Mouse (Mus musculus) embryonic facial prominence, embryonic 11.5 days (tissue): Measurements from ENCODE around the gene 1700001O22Rik. TPM values are rescaled to one million over a fixed set of nuclear protein-coding genes. Genes with fewer than 3 reads are reported as not detected.

Source experiments
- ATAC-seq: fragments of 200-750 bp; cut with Nextera tagmentation; replicated peaks from 2 replicates; pipeline ENCODE4 v1.8.0; 2017; ENCODE audit warnings: low read depth; ENCODE audit not compliant: insufficient number of reproducible peaks, low FRiP score, low TSS enrichment
- DNase-seq: peaks from one replicate; pipeline ENCODE4 v3.0.0-alpha.2; 2015; ENCODE audit warnings: low spot score
- H3K27ac ChIP-seq: fragments of 300-500 bp; sonication (generic); replicated peaks from 2 replicates; pipeline ENCODE4 v1.5.1; 2014; ENCODE audit warnings: mild to moderate bottlenecking, low read depth, low read length, control low read depth
- H3K27me3 ChIP-seq: fragments of 300-500 bp; sonication (generic); 2 replicates; pipeline ENCODE4 v1.6.1; 2014; ENCODE audit warnings: mild to moderate bottlenecking, low read length, moderate library complexity, mixed read lengths; ENCODE audit not compliant: control insufficient read depth, insufficient read depth
- H3K36me3 ChIP-seq: fragments of 300-500 bp; sonication (generic); replicated peaks from 2 replicates; pipeline ENCODE4 v1.6.1; 2014; ENCODE audit warnings: low read depth, mild to moderate bottlenecking, low read length, moderate library complexity, mixed read lengths; ENCODE audit not compliant: control insufficient read depth, insufficient read depth
- H3K4me1 ChIP-seq: fragments of 300-500 bp; sonication (generic); 2 replicates; pipeline ENCODE4 v1.6.1; 2014; ENCODE audit warnings: low read length, mixed read lengths; ENCODE audit not compliant: control insufficient read depth, insufficient read depth
- H3K4me2 ChIP-seq: fragments of 300-500 bp; sonication (generic); 2 replicates; pipeline ENCODE4 v1.6.1; 2014; ENCODE audit warnings: low read depth, mild to moderate bottlenecking, control low read depth, low read length, moderate library complexity
- H3K4me3 ChIP-seq: fragments of 300-500 bp; sonication (generic); 2 replicates; pipeline ENCODE4 v1.5.1; 2014; ENCODE audit warnings: low read depth, low read length, control low read depth
- H3K9ac ChIP-seq: fragments of 300-500 bp; sonication (generic); replicated peaks from 2 replicates; pipeline ENCODE4 v1.6.1; 2014; ENCODE audit warnings: mild to moderate bottlenecking, control low read depth, low read length
- H3K9me3 ChIP-seq: fragments of 300-500 bp; sonication (generic); replicated peaks from 2 replicates; pipeline ENCODE4 v1.6.1; 2016; ENCODE audit warnings: mild to moderate bottlenecking, low read length, inconsistent platforms, mixed read lengths; ENCODE audit not compliant: control insufficient read depth
- WGBS: fragments of 180-500 bp; shearing (Covaris S2); extraction: QIAGEN DNeasy Blood & Tissue Kit; methylation state at CpG from one replicate; pipeline ENCODE4 v1.1.7; 2014; 5-methylcytosine and 5-hydroxymethylcytosine counted together
- polyA plus RNA-seq: library from polyadenylated mRNA; unstranded; fragments of >200 nt; fragmentation: Nextera tagmentation; extraction: Ambion mirVana; gene quantifications from 2 replicates; pipeline ENCODE4 v1.2.1, GENCODE M21; 2014

The 1700001O22Rik gene
- polyA plus RNA-seq, 1 experiment from 2014 or later, result 1.8 TPM

- WGBS, result under 1% methylated on average over 13 of the region's 13 CpGs
- ATAC-seq (no peak), DNase-seq (peak; percentile 85)
- no peak overlapping the region for H3K4me3 ChIP-seq
- no peaks in the 10 kb centered on the region for H3K36me3 ChIP-seq
- peak overlapping the region; percentile 59 for H3K9ac ChIP-seq
- no peaks in the 10 kb centered on the region for H3K27me3 ChIP-seq
- peak overlapping the region; percentile 23 for H3K4me2 ChIP-seq
- H3K4me1 ChIP-seq, result peaks cover 26% of the 10 kb centered on the region
- H3K27ac ChIP-seq, result peak overlapping the region; percentile 62
- H3K9me3 ChIP-seq, result no peaks in the 10 kb centered on the region
These were observed 20.1 kb downstream of the 1700001O22Rik start for GRCm38 (mm10) chr2:30783346-30783745.

- H3K4me2 ChIP-seq, result peak overlapping the region; percentile 21
- H3K27me3 ChIP-seq, result no peaks in the 10 kb centered on the region
- no peak for ATAC-seq
- DNase-seq, result no peak
- 70% methylated on average over 8 of the region's 8 CpGs for WGBS
- H3K9me3 ChIP-seq, result no peaks in the 10 kb centered on the region
- no peaks in the 10 kb centered on the region for H3K36me3 ChIP-seq
- H3K4me3 ChIP-seq, result no peak overlapping the region
- peaks cover 26% of the 10 kb centered on the region for H3K4me1 ChIP-seq
- peak overlapping the region; percentile 59 for H3K9ac ChIP-seq
- peak overlapping the region; percentile 62 for H3K27ac ChIP-seq
These were observed 20.9 kb downstream of the 1700001O22Rik start for GRCm38 (mm10) chr2:30782312-30783290.

DNA sequence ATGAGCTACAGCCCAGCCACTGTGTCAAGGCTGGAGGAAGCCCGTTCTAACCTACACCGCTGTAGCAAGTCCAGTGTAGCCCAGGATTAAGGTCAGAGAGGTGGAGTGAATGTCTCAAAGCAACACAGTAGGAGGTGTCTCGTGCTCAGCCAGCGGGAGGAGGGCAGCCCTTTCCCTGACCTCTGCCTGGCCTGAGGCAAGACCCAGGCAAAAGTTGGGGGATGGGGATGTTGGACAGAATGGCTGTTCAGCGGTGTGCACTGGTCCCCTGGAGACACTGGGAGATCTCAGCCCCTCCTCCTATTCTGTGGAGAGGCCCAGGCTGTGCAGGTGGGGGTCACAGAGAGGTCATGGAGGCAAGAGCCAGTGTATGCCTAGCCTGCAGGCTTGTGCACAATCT is 24.2 kb downstream of the 1700001O22Rik start:
- peak; percentile 53; the same call in 1 of the 2 replicates for ATAC-seq
- H3K4me3 ChIP-seq, result no peak overlapping the region
- H3K9me3 ChIP-seq, result no peaks in the 10 kb centered on the region
- H3K36me3 ChIP-seq, result no peaks in the 10 kb centered on the region
- no peak overlapping the region; the same call in 1 of the 2 replicates for H3K9ac ChIP-seq
- H3K4me2 ChIP-seq, result no peak overlapping the region
- 2% methylated on average over 5 of the region's 5 CpGs for WGBS
- H3K27ac ChIP-seq, result no peak overlapping the region
- DNase-seq, result no peak
- peaks cover 8% of the 10 kb centered on the region for H3K4me1 ChIP-seq
- H3K27me3 ChIP-seq, result no peaks in the 10 kb centered on the region

- no peak overlapping the region for H3K9ac ChIP-seq
- peaks cover 6% of the 10 kb centered on the region for H3K4me1 ChIP-seq
- no peaks in the 10 kb centered on the region for H3K36me3 ChIP-seq
- DNase-seq, result no peak
- H3K4me2 ChIP-seq, result no peak overlapping the region
- 65% methylated on average over 4 of the region's 4 CpGs for WGBS
- no peak for ATAC-seq
- no peak overlapping the region for H3K27ac ChIP-seq
- no peaks in the 10 kb centered on the region for H3K27me3 ChIP-seq
- H3K9me3 ChIP-seq, result no peaks in the 10 kb centered on the region
- H3K4me3 ChIP-seq, result no peak overlapping the region
These were observed 25.2 kb downstream of the 1700001O22Rik start for GRCm38 (mm10) chr2:30778235-30778634.

DNA sequence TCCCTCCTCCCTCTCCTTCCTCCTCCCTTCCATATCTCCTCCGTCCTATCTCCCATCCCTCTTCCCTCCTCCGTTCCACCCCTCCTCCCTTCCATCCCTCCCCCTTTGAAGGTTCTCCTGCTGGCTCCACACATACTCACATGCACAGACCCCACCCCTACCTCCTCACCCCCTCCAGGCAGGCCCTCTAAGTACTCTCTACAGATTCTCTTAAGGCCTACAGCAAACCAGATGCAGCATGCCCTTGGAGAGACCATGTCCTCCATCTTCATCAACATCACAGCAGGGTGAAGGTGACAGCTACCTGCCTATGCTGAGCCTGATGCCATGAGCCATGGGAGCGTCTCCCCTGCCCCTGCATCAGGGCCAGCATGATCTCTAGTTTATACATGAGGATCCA is 26.2 kb downstream of the 1700001O22Rik start:
- Histone ChIP-seq H3K27me3 (no peaks in the 10 kb centered on the region), H3K27ac (no peak overlapping the region), H3K9me3 (no peaks in the 10 kb centered on the region), H3K4me3 (no peak overlapping the region), H3K4me2 (no peak overlapping the region), H3K36me3 (no peaks in the 10 kb centered on the region), H3K9ac (no peak overlapping the region), H3K4me1 (peaks cover 6% of the 10 kb centered on the region; the same call in 1 of the 2 replicates)
- ATAC-seq (no peak), DNase-seq (no peak)
- WGBS, result 86% methylated on average over 3 of the region's 3 CpGs

- peaks cover 6% of the 10 kb centered on the region; the same call in 1 of the 2 replicates for H3K4me1 ChIP-seq
- no peaks in the 10 kb centered on the region for H3K9me3 ChIP-seq
- no peak overlapping the region for H3K9ac ChIP-seq
- DNase-seq (no peak), ATAC-seq (no peak)
- no peaks in the 10 kb centered on the region for H3K27me3 ChIP-seq
- 54% methylated on average over 3 of the region's 3 CpGs for WGBS
- no peaks in the 10 kb centered on the region for H3K36me3 ChIP-seq
- no peak overlapping the region for H3K27ac ChIP-seq
- H3K4me2 ChIP-seq, result no peak overlapping the region
- no peak overlapping the region for H3K4me3 ChIP-seq
These were observed 27.5 kb downstream of the 1700001O22Rik start for GRCm38 (mm10) chr2:30775955-30776354.

- peaks cover 3% of the 10 kb centered on the region; the same call in 1 of the 2 replicates for H3K4me1 ChIP-seq
- no peak overlapping the region for H3K9ac ChIP-seq
- 83% methylated on average over 8 of the region's 8 CpGs for WGBS
- H3K27me3 ChIP-seq, result no peaks in the 10 kb centered on the region
- H3K27ac ChIP-seq, result peak overlapping the region; percentile 69; the same call in 1 of the 2 replicates
- H3K36me3 ChIP-seq, result no peaks in the 10 kb centered on the region
- no peaks in the 10 kb centered on the region for H3K9me3 ChIP-seq
- no peak overlapping the region for H3K4me2 ChIP-seq
- ATAC-seq, result no peak
- H3K4me3 ChIP-seq, result no peak overlapping the region
- DNase-seq, result no peak
These were observed 30.0 kb downstream of the 1700001O22Rik start for GRCm38 (mm10) chr2:30773313-30774005.
